Mouse (Mus musculus) midbrain, embryonic 10.5 days (tissue): Measurements from ENCODE around the gene Grip1. TPM values are rescaled to one million over a fixed set of nuclear protein-coding genes. Genes with fewer than 3 reads are reported as not detected.

Experiments used
- DNase-seq: peaks from one replicate; pipeline ENCODE4 v3.0.0-alpha.2; 2017; ENCODE audit warnings: low spot score
- H3K27ac ChIP-seq: fragments of 300-500 bp; sonication (generic); replicated peaks from 2 replicates; pipeline ENCODE4 v1.5.1; 2016; ENCODE audit warnings: mild to moderate bottlenecking
- H3K27me3 ChIP-seq: fragments of 300-500 bp; sonication (generic); 2 replicates; pipeline ENCODE4 v1.6.1; 2016; ENCODE audit warnings: low read depth, mild to moderate bottlenecking; ENCODE audit not compliant: poor library complexity, severe bottlenecking
- H3K36me3 ChIP-seq: fragments of 300-500 bp; sonication (generic); 2 replicates; pipeline ENCODE4 v1.6.1; 2016; ENCODE audit warnings: mild to moderate bottlenecking, moderate library complexity
- H3K4me1 ChIP-seq: fragments of 300-500 bp; sonication (generic); 2 replicates; pipeline ENCODE4 v1.6.1; 2016
- H3K4me3 ChIP-seq: fragments of 300-500 bp; sonication (generic); 2 replicates; pipeline ENCODE4 v1.5.1; 2016; ENCODE audit warnings: mild to moderate bottlenecking, moderate library complexity
- H3K9me3 ChIP-seq: fragments of 300-500 bp; sonication (generic); replicated peaks from 2 replicates; pipeline ENCODE4 v1.6.1; 2016; ENCODE audit warnings: mild to moderate bottlenecking
- whole genome bisulfite sequencing: fragments of 180-500 bp; shearing (Covaris S2); methylation state at CpG from one replicate; pipeline ENCODE4 v1.1.7; 2016; 5-methylcytosine and 5-hydroxymethylcytosine counted together
- polyA plus RNA-seq: library from polyadenylated mRNA; unstranded; fragments of >200 nt; fragmentation: Nextera tagmentation; extraction: Ambion mirVana; gene quantifications from 2 replicates; pipeline ENCODE4 v1.2.1, GENCODE M21; 2016

Grip1 gene
- polyA plus RNA-seq, 1 experiment from 2014 or later: 5.0 TPM

DNA sequence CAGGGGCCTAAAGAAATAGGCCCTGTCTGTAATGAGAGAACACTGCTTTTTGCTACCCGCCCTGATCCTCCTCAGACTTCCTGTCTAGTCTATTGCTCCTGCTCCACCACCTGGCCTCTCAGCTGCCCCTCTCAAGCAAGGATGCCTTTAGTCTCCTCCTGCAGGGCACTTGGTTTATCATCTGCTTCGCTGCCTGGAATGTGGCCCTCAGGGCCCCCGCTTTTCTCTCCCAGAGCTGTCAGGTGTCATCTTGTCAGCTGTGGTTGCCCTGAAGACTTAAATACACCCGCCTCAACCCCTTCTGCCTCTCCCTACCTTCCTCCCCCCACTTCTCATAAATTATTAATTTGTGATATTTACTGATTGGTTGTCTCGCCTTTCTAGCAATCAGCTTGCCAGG is 190.7 kb downstream of the Grip1 start:
- Histone ChIP-seq H3K9me3 (no peaks in the 10 kb centered on the region), H3K4me3 (no peak overlapping the region), H3K36me3 (no peaks in the 10 kb centered on the region), H3K4me1 (peaks cover 28% of the 10 kb centered on the region), H3K27me3 (no peaks in the 10 kb centered on the region), H3K27ac (no peak overlapping the region)
- WGBS: 59% methylated on average over 5 of the region's 5 CpGs
- DNase-seq: no peak

DNA sequence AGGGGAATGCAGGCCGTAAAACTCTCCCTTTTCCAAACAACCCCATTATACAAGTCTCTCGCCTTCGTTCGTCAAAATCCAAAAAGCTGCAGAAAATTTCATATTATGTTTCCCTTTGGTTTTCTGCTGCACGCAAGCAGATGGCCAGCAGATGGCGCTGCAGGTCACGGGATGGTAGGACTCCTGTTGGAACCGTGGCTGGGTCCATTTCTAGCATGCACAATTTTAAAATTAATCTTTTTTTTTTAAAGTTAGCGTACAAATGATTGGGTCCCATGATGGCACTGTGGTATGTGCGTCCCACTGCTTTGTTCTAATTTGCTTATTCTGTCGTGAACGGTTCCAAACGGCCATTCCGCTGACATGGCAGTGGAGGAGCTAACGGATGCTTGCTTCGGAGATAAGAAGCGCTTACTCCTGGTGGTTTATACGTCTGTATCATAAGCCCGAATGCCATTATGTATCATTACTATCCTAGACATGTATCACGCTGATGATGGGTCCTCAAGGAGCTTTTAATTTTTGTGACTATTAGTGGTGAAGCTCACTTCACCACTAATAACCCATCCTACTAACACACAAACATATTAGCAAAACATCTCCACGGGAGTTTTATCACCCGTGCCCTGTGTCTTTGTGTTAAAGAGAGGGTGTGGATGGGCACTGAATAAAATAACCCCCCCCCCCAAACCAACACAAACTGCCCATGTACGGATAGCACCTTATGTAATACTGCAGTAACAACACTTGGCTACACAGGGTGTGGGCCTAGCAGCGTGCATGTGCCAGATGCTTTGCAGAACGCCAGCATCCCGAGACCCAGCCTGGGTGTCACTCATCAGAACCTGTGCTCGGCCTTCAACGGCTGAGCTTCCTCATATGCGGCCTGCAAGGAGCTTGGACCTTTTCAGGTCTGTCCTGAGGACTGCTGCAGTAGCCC is 193.1 kb downstream of the Grip1 start:
- DNase-seq: peak; percentile 62
- peaks cover 16% of the 10 kb centered on the region for H3K4me1 ChIP-seq
- WGBS: 72% methylated on average over 29 of the region's 29 CpGs
- H3K4me3 ChIP-seq: no peak overlapping the region
- no peaks in the 10 kb centered on the region for H3K9me3 ChIP-seq
- no peaks in the 10 kb centered on the region for H3K27me3 ChIP-seq
- H3K27ac ChIP-seq: no peak overlapping the region
- H3K36me3 ChIP-seq: no peaks in the 10 kb centered on the region

DNA sequence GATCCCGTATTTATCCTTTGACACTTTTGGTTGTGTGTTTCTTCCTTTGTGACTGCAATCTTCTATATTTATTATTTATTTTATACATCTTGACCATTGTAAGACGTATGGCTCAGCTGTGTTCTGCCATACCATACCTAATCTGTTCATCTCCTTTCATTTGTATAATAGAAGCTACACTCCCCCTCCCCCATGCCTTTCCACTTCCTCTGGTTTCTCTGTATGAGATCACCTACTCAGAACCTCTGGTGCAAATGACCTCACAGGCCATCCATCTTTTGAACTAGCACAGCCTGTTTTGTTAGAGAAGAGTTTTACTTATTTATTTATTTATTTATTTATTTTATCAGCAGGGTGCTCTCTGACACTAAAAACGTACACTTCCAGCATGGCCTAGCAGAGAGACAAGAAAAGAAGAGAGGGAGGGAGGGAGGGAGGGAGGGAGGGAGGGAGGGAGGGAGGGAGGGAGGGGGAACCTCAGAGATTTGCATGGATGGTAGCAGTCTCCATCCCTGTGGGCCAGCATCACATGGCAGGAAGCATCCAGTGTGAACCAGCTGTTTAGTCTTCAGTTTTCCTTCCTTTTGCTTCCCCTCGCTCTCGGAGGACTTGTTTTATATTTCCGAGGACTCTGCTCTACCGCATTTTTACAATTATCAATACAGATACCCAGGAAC is 207.2 kb downstream of the Grip1 start:
- no peaks in the 10 kb centered on the region; the same call in 1 of the 2 replicates for H3K36me3 ChIP-seq
- 68% methylated on average over 7 of the region's 7 CpGs for WGBS
- no peak for DNase-seq
- H3K27me3 ChIP-seq: no peaks in the 10 kb centered on the region
- H3K4me1 ChIP-seq: peaks cover 13% of the 10 kb centered on the region
- no peak overlapping the region for H3K27ac ChIP-seq
- peaks cover 9% of the 10 kb centered on the region; the same call in 1 of the 2 replicates for H3K9me3 ChIP-seq
- no peak overlapping the region for H3K4me3 ChIP-seq

DNA sequence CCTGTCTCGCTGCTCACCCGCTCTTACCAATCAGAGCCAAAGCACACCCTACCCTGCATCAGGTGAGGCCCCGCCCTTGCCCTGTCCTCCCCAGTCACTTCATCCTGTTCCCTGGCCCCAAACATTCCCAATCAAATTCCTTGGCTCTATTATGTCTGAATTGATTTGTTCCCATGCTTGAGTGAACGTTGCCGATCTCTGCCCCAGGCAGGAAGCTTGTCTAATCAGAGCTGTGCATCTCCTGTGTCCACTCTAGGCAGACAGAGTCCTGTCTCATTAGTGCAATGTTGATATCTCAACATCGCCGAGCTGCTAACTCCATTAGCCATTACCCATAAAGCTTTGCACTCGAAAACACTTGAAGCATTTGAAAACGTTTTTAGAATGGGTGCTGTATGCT is 210.0 kb downstream of the Grip1 start:
- no peak for DNase-seq
- Histone ChIP-seq H3K4me1 (peaks cover 13% of the 10 kb centered on the region), H3K27me3 (no peaks in the 10 kb centered on the region), H3K36me3 (no peaks in the 10 kb centered on the region), H3K4me3 (no peak overlapping the region), H3K9me3 (no peaks in the 10 kb centered on the region), H3K27ac (no peak overlapping the region)
- 85% methylated on average over 9 of the region's 9 CpGs for WGBS

DNA sequence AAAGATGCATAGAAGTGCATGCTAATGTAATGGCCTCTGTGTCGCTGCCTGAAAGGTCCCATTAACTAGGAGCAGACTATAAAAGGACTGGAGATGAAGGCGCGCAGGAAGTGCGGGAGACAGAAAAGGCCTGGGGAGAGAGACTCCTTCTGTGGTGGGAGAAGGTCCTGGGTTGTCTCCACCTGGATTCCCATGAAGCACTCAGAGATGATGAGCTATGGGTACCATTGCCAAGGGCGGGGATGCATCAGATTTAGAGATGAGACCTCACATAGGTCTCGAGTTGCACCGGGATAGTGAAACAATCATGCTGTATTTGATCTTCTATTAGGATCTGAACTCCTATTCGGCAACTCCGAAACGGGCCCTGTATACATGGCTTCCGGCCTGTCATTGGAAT is 212.8 kb downstream of the Grip1 start:
- Histone ChIP-seq H3K9me3 (no peaks in the 10 kb centered on the region), H3K4me1 (0 out of 2 replicates have a peak, but pooled peaks cover 6% of the 10 kb centered on the region), H3K4me3 (no peak overlapping the region), H3K36me3 (no peaks in the 10 kb centered on the region), H3K27me3 (no peaks in the 10 kb centered on the region), H3K27ac (no peak overlapping the region)
- DNase-seq: no peak
- 85% methylated on average over 11 of the region's 11 CpGs for WGBS

DNA sequence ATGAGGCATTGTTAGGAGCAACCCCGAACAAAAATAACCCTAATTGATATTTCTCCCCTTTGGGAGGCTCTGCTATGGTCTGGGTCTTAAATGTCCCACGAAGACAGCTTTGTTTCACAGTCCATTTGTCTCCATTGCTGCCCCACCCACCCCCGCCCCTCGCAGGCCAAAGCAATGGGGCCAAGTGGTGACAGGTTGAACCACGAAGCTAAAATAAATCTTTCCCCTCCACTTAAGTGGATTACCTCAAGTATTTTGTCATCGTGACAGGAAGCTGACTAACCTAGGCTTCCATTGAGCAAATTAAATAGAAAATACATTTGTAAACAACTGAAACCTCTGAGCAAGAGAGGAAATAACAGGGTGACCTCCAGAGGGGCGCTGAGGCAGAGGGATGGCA is 216.8 kb downstream of the Grip1 start:
- Histone ChIP-seq H3K4me1 (peaks cover 13% of the 10 kb centered on the region; the same call in 1 of the 2 replicates), H3K27me3 (no peaks in the 10 kb centered on the region), H3K4me3 (no peak overlapping the region), H3K27ac (no peak overlapping the region), H3K9me3 (no peaks in the 10 kb centered on the region), H3K36me3 (no peaks in the 10 kb centered on the region)
- 67% methylated on average over 7 of the region's 7 CpGs for WGBS
- no peak for DNase-seq

DNA sequence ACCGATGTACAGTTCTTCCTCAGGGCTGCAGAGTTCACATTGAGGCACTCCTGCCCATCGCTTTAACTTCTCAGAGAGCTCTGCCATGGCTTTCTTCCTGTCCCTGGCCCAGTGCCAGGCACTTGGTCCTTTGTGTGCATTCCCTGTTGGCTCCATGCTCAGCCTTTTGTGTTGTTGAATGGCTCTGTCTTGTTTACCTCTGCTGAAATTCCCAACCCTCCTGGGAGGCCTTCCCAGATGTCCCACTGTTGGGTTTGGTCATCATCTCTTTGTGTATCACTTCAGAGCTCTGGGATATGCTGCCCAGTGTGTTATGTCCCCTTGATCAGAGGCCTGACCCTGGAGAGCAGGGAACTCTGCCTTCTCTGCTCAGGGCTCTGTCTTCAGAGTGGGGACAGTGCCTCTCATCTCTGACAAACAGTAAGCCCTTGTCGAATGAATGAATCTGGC is 230.8 kb downstream of the Grip1 start:
- no peaks in the 10 kb centered on the region for H3K9me3 ChIP-seq
- DNase-seq: no peak
- H3K27ac ChIP-seq: peak overlapping the region; percentile 38
- 72% methylated on average over 3 of the region's 3 CpGs for WGBS
- H3K36me3 ChIP-seq: no peaks in the 10 kb centered on the region
- no peaks in the 10 kb centered on the region; the same call in 1 of the 2 replicates for H3K27me3 ChIP-seq
- H3K4me1 ChIP-seq: peaks cover 46% of the 10 kb centered on the region
- H3K4me3 ChIP-seq: no peak overlapping the region

DNA sequence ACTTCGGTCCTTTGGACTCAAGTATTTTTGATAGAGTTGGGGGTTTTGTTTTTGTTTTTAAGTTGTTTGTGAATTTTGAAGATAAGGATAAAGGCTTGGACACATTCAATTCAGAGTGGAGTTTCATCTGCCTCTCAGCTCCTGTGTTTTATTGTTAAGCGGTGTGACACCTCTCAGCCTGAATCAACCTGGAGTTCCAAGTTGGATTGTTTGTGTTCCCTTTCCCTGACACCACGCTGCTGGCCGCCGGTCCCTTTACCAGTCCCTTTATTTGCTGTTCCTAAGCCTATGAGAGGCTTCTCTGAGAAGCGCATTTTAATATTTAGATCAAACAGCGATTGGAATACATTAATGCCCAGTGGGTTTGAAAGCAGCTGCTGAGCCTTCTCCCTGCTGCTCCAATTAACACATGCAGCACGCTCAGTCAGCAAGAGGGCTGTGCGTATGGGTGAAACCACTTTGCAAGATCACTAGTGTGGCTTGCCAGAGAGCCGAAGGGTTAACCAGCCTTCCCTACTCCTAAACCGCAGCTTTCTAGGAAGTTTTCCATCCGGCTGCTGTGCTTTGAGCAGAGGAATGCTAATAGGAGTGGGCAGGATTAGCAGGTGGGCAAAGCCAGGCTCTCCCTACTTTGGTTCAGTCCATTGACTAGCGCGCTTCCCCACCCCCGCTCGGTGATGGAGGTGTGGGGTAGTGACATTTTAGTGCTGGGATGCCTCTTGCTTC is 237.9 kb downstream of the Grip1 start:
- no peaks in the 10 kb centered on the region for H3K9me3 ChIP-seq
- DNase-seq: peak; percentile 64
- H3K36me3 ChIP-seq: no peaks in the 10 kb centered on the region
- no peaks in the 10 kb centered on the region; the same call in 1 of the 2 replicates for H3K27me3 ChIP-seq
- H3K27ac ChIP-seq: peak overlapping the region; percentile 87
- peaks cover 52% of the 10 kb centered on the region for H3K4me1 ChIP-seq
- H3K4me3 ChIP-seq: peak overlapping the region; percentile 63
- 3% methylated on average over 16 of the region's 16 CpGs for WGBS

DNA sequence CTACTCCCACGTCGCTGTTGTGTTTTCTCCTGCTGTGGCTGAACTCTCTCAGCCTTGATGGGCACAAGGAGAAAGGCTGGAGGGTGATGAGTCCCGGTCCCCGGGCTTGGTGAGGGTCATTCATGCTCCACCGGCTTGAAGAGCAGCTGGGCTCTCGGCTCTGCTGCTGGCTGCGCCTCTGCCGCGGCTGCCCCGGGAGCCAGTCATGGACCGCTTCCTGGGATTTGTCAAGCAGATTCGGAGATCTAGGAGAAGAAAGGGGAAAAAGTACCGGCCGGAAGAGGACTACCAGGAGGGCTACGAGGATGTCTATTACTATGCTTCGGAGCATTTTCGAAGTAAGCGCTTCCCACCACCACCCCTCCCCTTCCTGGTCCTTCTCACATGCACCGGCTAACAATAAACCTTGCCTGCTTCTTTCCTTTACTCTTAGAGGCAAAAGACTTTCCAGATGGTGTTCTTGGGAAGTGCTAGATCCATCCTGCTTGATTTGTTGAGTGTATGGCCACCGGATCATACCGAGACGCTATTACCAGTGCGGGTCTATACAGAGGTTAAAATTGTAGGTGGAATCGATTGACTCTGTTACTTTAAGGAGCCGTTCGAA is 238.8 kb downstream of the Grip1 start:
- WGBS: 3% methylated on average over 26 of the region's 26 CpGs
- no peaks in the 10 kb centered on the region; the same call in 1 of the 2 replicates for H3K27me3 ChIP-seq
- H3K9me3 ChIP-seq: no peaks in the 10 kb centered on the region
- no peaks in the 10 kb centered on the region for H3K36me3 ChIP-seq
- DNase-seq: peak; percentile 63
- H3K27ac ChIP-seq: peak overlapping the region; percentile 87
- peak overlapping the region; percentile 63 for H3K4me3 ChIP-seq
- H3K4me1 ChIP-seq: peaks cover 46% of the 10 kb centered on the region

DNA sequence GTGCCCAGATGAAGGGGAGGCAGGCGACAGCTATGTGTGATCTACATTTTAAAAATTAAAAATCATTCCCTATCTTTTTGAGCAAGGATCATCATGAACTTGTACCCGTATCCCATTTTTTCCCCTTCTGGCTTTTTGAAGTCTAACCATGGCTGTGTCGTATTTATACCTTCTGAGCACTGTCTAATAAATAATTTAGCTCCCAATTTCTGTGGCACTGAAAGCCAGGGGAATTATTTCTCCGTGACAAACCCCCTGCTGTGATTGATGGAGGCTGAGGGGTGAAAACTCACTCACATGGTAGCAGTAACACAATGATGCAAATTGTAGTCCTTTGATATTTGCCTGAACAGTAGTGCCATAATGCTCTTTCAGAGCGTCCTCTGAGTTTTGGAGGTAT is 239.8 kb downstream of the Grip1 start:
- no peak for DNase-seq
- Histone ChIP-seq H3K27ac (no peak overlapping the region), H3K4me1 (peaks cover 36% of the 10 kb centered on the region), H3K27me3 (no peaks in the 10 kb centered on the region; the same call in 1 of the 2 replicates), H3K4me3 (peak overlapping the region; percentile 63), H3K36me3 (no peaks in the 10 kb centered on the region), H3K9me3 (no peaks in the 10 kb centered on the region)
- 58% methylated on average over 5 of the region's 5 CpGs for WGBS

DNA sequence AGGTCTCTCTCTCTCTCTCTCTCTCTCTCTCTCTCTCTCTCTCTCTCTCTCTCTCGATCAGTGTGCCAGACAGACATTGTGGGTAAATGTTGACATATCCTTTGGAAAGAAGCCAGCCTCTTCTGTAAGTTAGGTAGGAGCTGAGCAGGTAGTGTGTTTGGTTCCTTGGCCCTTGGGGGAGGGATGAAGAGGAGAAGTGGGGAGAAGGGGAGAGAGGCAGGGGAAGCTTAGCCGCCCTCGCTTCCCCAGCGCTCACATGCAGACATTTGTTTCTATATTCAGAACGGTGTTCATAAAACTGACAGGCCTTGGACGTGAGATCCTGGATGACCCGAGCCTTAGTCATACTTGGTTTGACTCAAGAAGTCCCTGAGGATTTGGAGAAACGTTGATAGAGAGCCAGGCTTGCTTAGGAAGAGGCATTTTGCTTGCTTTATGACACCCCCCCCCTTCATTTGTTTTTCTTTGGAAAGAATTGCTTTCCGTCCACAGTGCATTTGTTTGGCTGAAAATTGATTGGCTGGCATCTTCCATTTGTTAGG is 243.7 kb downstream of the Grip1 start:
- Histone ChIP-seq H3K27ac (no peak overlapping the region), H3K27me3 (no peaks in the 10 kb centered on the region), H3K4me1 (peaks cover 13% of the 10 kb centered on the region), H3K4me3 (no peak overlapping the region), H3K9me3 (no peaks in the 10 kb centered on the region), H3K36me3 (peaks cover 3% of the 10 kb centered on the region)
- DNase-seq: no peak
- 77% methylated on average over 9 of the region's 9 CpGs for WGBS

DNA sequence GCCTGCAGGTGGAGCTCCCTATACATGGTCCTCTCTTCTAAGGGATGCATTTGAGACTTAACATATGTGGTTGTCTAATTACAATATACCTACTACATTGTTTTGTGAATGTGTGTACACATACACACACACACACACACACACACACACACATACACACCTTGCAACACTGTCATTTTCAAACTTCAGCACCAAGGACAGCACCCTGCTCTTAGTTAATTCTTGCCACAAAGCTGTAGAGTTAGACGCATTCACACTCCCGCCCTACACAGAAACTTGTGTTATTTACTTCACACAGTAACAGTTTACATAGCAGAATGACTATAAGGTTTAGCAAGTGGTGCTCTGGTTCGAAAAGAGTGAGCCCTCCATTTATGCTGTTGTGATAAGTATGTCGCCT is 251.7 kb downstream of the Grip1 start:
- DNase-seq: no peak
- Histone ChIP-seq H3K9me3 (no peaks in the 10 kb centered on the region), H3K27me3 (no peaks in the 10 kb centered on the region), H3K4me1 (no peaks in the 10 kb centered on the region), H3K36me3 (peaks cover 3% of the 10 kb centered on the region), H3K4me3 (no peak overlapping the region), H3K27ac (no peak overlapping the region)
- WGBS: 64% methylated on average over 4 of the region's 4 CpGs
